Mouse (Mus musculus) midbrain, embryonic 13.5 days (tissue): ENCODE results near the gene Grid1. TPM values are rescaled to one million over a fixed set of nuclear protein-coding genes. Genes with fewer than 3 reads are reported as not detected.

ENCODE experiments used
- ATAC-seq: fragments of 200-750 bp; cut with Nextera tagmentation; 2 replicates; pipeline ENCODE4 v1.8.0; 2017; ENCODE audit warnings: mild to moderate bottlenecking, moderate TSS enrichment, moderate library complexity
- H3K27ac ChIP-seq: fragments of 300-500 bp; sonication (generic); 2 replicates; pipeline ENCODE4 v1.5.1; 2015; ENCODE audit warnings: inconsistent platforms, mild to moderate bottlenecking, moderate library complexity
- H3K27me3 ChIP-seq: fragments of 300-500 bp; sonication (generic); 2 replicates; pipeline ENCODE4 v1.6.1; 2015; ENCODE audit warnings: mild to moderate bottlenecking, inconsistent platforms
- H3K36me3 ChIP-seq: fragments of 300-500 bp; sonication (generic); 2 replicates; pipeline ENCODE4 v1.6.1; 2015; ENCODE audit warnings: mild to moderate bottlenecking, inconsistent platforms
- H3K4me1 ChIP-seq: fragments of 300-500 bp; sonication (generic); replicated peaks from 2 replicates; pipeline ENCODE4 v1.6.1; 2015; ENCODE audit warnings: inconsistent platforms
- H3K4me2 ChIP-seq: fragments of 300-500 bp; sonication (generic); replicated peaks from 2 replicates; pipeline ENCODE4 v1.6.1; 2015; ENCODE audit warnings: moderate library complexity, mild to moderate bottlenecking, inconsistent platforms
- H3K4me3 ChIP-seq: fragments of 300-500 bp; sonication (generic); replicated peaks from 2 replicates; pipeline ENCODE4 v1.5.1; 2015; ENCODE audit warnings: mild to moderate bottlenecking, inconsistent platforms
- H3K9ac ChIP-seq: fragments of 300-500 bp; sonication (generic); replicated peaks from 2 replicates; pipeline ENCODE4 v1.6.1; 2015; ENCODE audit warnings: mild to moderate bottlenecking, inconsistent platforms
- H3K9me3 ChIP-seq: fragments of 300-500 bp; sonication (generic); 2 replicates; pipeline ENCODE4 v1.6.1; 2016; ENCODE audit warnings: mild to moderate bottlenecking, inconsistent platforms
- WGBS: fragments of 180-500 bp; shearing (Covaris S2); methylation state at CpG from one replicate; pipeline ENCODE4 v1.1.7; 2015; 5-methylcytosine and 5-hydroxymethylcytosine counted together
- polyA plus RNA-seq: library from polyadenylated mRNA; unstranded; fragments of >200 nt; fragmentation: Nextera tagmentation; extraction: Ambion mirVana; gene quantifications from 2 replicates; pipeline ENCODE4 v1.2.1, GENCODE M21; 2015

Gene Grid1
- polyA plus RNA-seq, 1 experiment from 2014 or later, result 2.7 TPM

DNA sequence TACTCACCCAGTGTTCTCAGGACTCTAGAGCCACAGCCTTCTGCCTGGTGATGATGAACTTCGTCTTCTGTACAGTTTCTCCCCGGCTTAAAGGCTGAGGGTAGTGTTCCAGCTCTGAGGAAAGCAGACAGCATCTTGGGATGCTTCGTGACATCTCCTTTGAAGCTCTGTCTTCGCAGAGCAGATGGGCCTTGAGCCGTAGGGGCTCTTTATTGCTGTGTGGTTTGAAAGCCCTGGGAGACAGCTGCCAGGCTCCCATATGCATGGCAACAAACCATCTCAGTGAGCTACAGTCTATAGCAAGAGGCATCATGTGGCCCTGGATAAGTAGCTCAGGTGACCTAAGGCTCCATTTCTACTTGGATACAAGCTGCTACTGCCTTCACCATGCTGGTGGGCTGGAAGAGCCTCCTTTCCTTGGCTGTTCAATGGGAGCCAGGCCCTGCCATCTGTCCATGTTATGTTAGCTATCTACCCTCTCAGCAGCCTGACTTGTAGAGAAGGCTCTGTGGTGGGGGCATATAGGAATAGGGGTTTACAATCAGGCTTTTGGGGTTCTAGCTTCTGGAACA, 283.8 kb downstream of the Grid1 start:
- no peak for ATAC-seq
- no peak overlapping the region for H3K4me3 ChIP-seq
- no peaks in the 10 kb centered on the region for H3K9me3 ChIP-seq
- 85% methylated on average over 5 of the region's 5 CpGs for WGBS
- no peak overlapping the region for H3K9ac ChIP-seq
- no peaks in the 10 kb centered on the region for H3K4me1 ChIP-seq
- H3K27me3 ChIP-seq, result no peaks in the 10 kb centered on the region
- no peak overlapping the region for H3K27ac ChIP-seq
- H3K4me2 ChIP-seq, result no peak overlapping the region
- no peaks in the 10 kb centered on the region for H3K36me3 ChIP-seq

DNA sequence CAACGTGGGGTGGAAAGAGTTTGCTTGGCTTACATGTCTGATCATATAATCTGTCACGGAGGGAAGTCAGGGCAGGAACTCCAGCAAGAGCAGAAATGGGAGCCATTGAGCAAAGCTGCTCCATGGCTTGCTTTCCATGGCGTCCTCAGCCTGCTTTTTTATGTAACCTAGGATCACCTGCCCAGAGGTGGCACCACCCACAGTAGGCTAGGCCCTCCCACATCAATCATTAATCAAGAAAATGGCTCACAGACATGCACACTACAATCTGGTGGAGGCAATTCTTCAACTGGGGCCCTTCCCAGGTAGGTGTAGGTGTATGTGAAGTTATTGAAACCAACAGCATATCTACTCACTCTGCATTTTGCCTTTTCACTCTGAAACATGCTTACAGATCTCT, 287.7 kb downstream of the Grid1 start:
- peaks cover 6% of the 10 kb centered on the region for H3K4me1 ChIP-seq
- WGBS, result 88% methylated on average over 3 of the region's 3 CpGs
- no peaks in the 10 kb centered on the region for H3K9me3 ChIP-seq
- H3K27ac ChIP-seq, result no peak overlapping the region
- no peak overlapping the region for H3K9ac ChIP-seq
- no peak overlapping the region for H3K4me3 ChIP-seq
- no peak overlapping the region for H3K4me2 ChIP-seq
- no peak for ATAC-seq
- no peaks in the 10 kb centered on the region for H3K27me3 ChIP-seq
- H3K36me3 ChIP-seq, result no peaks in the 10 kb centered on the region

DNA sequence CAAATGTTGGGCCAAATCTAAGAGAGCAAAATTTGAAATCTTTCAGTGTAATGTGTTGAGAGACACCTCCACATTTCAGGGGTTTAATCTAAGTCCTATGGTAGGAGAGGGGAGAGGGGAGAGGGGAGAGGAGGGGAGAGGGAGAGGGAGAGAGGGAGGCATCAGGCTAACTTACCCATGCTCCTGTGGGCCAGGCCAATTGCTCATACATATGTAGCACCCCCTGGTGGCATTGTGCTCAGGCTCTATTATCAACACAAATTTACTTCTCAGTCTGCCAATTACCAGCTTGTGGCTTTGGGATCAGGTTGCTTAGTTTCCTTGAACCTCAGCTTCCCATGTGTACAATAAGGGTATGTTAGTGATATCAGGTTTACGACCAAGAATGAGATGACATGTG, 291.0 kb downstream of the Grid1 start:
- no peak overlapping the region for H3K27ac ChIP-seq
- no peak for ATAC-seq
- H3K36me3 ChIP-seq, result no peaks in the 10 kb centered on the region
- H3K4me1 ChIP-seq, result peaks cover 17% of the 10 kb centered on the region
- H3K9ac ChIP-seq, result no peak overlapping the region
- no peaks in the 10 kb centered on the region for H3K9me3 ChIP-seq
- no peak overlapping the region for H3K4me3 ChIP-seq
- 64% methylated on average over 1 of the region's 1 CpGs for WGBS
- no peaks in the 10 kb centered on the region for H3K27me3 ChIP-seq
- no peak overlapping the region for H3K4me2 ChIP-seq

DNA sequence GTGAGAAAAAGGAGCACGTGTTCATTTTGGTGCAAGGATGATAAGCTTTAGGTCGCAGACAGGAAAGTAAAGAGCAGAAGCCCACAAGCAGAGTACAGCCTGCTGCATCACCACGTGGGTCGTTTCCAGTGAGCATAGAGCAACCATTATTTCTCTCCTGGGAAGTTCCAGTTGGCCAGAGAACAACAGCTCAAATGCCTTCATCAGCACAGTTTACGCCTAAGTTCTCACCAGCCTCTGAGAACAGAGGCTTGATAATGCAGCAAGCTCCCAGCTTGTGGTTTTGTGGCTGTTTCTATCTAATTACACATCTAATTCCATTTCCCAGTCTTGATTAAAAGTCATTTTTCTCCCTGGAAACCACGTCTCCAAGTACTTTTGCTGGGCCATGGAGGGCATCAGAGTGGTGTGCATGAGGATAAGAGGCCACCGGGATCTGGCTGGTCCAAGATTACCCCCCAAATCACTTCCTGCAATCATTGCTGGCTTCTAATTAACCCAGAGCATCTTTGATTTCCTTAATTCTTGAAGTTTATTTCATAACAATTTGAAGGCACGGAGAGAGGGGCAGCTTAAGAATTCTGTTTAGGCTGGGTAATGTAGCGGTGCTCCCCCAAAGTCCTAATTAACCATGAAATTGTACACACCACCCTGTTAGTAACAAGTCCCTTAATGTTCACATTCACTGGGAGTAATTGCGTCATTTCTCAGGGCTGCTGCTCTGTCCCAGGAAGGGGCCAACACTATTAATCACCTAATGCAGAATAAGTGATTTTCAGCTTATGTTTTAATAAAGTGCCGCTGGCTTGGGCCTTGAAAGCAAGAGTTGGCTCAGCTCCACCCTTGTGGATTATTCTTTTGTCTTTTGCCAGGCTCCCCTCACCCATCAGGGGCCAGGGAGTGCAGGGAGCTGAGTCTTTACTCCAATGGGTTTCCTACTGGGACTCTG, 292.7 kb downstream of the Grid1 start:
- Histone ChIP-seq H3K36me3 (no peaks in the 10 kb centered on the region), H3K4me2 (no peak overlapping the region), H3K4me3 (no peak overlapping the region), H3K4me1 (peaks cover 19% of the 10 kb centered on the region), H3K27me3 (no peaks in the 10 kb centered on the region), H3K27ac (no peak overlapping the region), H3K9me3 (no peaks in the 10 kb centered on the region), H3K9ac (no peak overlapping the region)
- ATAC-seq, result peak; percentile 69
- 45% methylated on average over 11 of the region's 11 CpGs for WGBS

DNA sequence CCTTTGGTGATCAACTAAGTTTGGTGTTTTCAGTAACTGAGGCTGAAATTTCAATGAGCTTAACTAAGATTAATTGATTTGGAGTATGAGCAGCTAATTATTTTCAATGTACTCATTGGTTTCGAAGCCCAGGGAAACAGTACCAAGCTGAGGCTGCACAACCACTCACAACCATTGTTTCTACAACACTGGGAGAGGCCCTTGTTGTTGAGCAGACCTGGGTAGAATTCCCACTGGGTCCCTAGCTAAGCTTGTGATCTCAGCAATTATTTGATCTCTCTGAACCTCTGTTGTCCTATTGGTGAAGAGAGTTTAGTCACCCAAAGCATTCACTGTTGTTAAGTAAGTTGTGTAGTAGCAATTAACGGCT, 293.4 kb downstream of the Grid1 start:
- Histone ChIP-seq H3K27ac (no peak overlapping the region), H3K36me3 (no peaks in the 10 kb centered on the region), H3K4me1 (peaks cover 19% of the 10 kb centered on the region), H3K9me3 (no peaks in the 10 kb centered on the region), H3K27me3 (no peaks in the 10 kb centered on the region), H3K4me2 (no peak overlapping the region), H3K9ac (no peak overlapping the region), H3K4me3 (no peak overlapping the region)
- 61% methylated on average over 2 of the region's 2 CpGs for WGBS
- ATAC-seq, result no peak; the same call in 1 of the 2 replicates

DNA sequence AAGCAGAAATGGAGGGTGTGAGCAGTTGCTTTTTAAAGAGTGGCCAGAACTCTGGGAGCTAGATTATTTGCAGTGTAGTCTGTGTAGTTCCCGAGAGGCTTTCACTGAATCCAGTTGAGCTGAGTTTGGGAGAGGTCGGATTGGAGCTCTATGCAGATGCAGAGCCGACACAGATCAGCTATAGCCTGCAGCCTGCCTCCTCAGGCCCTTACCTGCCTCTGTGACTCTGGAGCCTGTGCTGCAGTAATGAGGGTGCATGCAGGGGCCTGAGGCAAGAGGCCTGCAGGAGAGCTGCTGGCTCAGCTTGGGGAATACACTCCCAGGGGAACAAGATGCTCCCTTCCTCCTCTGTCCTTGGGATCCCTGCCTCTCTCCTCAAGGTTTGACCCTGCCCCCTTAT, 296.0 kb downstream of the Grid1 start:
- no peak for ATAC-seq
- 56% methylated on average over 3 of the region's 3 CpGs for WGBS
- Histone ChIP-seq H3K9ac (no peak overlapping the region), H3K36me3 (no peaks in the 10 kb centered on the region), H3K27me3 (no peaks in the 10 kb centered on the region), H3K4me2 (no peak overlapping the region), H3K4me3 (no peak overlapping the region), H3K9me3 (no peaks in the 10 kb centered on the region), H3K4me1 (peaks cover 19% of the 10 kb centered on the region), H3K27ac (no peak overlapping the region)

DNA sequence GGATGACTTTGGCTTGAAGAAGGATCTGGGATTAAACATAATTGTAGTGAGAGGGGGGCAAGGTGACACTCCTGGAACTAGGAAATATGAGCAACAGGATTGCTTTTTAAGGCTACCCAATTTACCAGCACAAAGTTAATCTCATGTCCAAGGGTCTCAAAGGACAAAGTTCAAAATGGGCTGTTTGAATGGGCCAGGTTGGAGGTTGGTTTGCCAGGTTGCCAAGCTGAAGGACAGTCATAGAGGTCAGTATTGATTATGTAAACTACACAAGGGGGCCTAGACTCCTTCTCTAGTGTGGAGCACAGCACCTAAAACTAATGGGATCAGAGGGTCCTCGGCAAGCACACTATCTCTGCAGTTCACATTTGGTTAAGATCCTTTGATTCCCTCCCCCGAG, 300.2 kb downstream of the Grid1 start:
- H3K27ac ChIP-seq, result no peak overlapping the region
- H3K4me3 ChIP-seq, result no peak overlapping the region
- H3K4me2 ChIP-seq, result no peak overlapping the region
- H3K27me3 ChIP-seq, result no peaks in the 10 kb centered on the region
- no peak overlapping the region for H3K9ac ChIP-seq
- WGBS, result 69% methylated on average over 2 of the region's 2 CpGs
- 0 out of 2 replicates have a peak, but pooled peaks cover 4% of the 10 kb centered on the region for H3K4me1 ChIP-seq
- no peaks in the 10 kb centered on the region for H3K9me3 ChIP-seq
- no peaks in the 10 kb centered on the region for H3K36me3 ChIP-seq
- no peak for ATAC-seq

DNA sequence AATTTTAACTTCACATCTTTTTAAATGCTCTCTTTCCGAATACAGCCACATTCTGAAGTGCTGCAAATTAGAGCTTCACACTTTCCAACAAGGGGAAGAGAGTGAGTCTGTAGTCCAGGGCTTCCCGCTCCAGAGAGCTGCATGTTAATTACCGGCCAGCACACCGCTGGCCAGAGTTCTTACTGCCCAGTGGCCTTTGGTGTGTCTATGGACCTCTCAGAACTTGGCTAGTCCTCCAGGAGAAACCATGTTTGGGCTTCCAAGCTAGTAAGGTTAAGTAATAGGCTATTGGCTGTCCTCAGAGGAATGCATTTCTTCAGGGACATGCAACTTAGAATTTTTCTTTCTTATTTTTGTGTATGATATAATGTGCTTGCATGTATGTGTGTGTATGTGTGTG, 301.0 kb downstream of the Grid1 start:
- Histone ChIP-seq H3K27me3 (no peaks in the 10 kb centered on the region), H3K4me1 (0 out of 2 replicates have a peak, but pooled peaks cover 2% of the 10 kb centered on the region), H3K4me2 (no peak overlapping the region), H3K36me3 (no peaks in the 10 kb centered on the region), H3K4me3 (no peak overlapping the region), H3K9me3 (no peaks in the 10 kb centered on the region), H3K27ac (no peak overlapping the region), H3K9ac (no peak overlapping the region)
- ATAC-seq, result no peak
- 89% methylated on average over 4 of the region's 4 CpGs for WGBS

DNA sequence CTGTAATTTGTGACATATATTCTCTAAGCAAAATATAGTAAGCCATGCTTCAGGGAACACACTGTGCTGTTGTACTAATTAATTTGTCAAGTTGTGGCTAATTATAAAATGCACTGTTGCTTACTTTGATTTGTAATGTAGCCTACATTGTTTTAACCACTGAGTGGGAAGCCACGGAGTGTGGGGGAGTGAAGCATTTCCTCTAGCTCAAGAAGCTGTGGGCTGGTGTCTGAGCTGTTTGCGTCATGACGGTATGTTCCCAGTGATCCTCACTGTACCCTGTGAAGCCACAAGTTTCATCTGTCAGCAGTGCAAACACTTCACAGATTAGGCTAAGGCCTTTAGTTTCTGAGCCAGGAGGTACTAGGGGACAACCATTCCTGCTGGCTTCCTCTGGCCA, 302.2 kb downstream of the Grid1 start:
- whole genome bisulfite sequencing, result 85% methylated on average over 3 of the region's 3 CpGs
- H3K36me3 ChIP-seq, result no peaks in the 10 kb centered on the region
- no peaks in the 10 kb centered on the region for H3K4me1 ChIP-seq
- H3K27ac ChIP-seq, result no peak overlapping the region
- no peaks in the 10 kb centered on the region for H3K27me3 ChIP-seq
- H3K9ac ChIP-seq, result no peak overlapping the region
- H3K4me3 ChIP-seq, result no peak overlapping the region
- no peaks in the 10 kb centered on the region for H3K9me3 ChIP-seq
- no peak for ATAC-seq
- H3K4me2 ChIP-seq, result no peak overlapping the region

DNA sequence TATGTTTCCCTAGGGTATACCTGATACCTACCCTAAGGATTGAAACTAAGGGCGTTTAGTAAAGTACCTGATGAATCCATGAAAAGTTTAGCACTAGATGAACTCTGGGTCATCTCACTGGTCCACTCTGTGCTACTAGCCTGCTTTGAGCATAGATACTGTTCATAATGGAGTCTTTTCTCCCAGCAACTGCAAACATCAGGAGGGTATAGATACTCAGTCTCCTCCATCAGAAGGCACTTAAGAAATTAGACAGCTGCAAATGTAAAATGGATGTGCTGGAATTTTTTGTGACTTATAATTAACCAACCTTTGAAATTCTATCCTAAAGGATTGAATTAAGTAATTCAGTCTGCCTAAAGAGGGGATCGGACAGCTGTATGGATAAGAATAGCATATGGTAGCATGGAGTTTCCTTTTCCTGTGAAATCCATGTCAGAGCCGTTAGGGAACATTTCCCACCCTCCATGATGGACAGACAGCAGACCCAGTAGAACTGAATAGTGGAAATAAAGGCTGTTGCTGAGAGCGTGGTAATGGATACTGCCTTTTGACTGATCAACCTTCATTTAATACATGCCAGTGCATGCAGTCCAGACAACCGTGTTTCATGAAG, 303.5 kb downstream of the Grid1 start:
- no peak for ATAC-seq
- no peaks in the 10 kb centered on the region for H3K36me3 ChIP-seq
- H3K9me3 ChIP-seq, result no peaks in the 10 kb centered on the region
- H3K9ac ChIP-seq, result no peak overlapping the region
- H3K27ac ChIP-seq, result no peak overlapping the region
- H3K27me3 ChIP-seq, result no peaks in the 10 kb centered on the region
- H3K4me3 ChIP-seq, result no peak overlapping the region
- no peak overlapping the region for H3K4me2 ChIP-seq
- whole genome bisulfite sequencing, result 86% methylated on average over 5 of the region's 5 CpGs
- H3K4me1 ChIP-seq, result no peaks in the 10 kb centered on the region

DNA sequence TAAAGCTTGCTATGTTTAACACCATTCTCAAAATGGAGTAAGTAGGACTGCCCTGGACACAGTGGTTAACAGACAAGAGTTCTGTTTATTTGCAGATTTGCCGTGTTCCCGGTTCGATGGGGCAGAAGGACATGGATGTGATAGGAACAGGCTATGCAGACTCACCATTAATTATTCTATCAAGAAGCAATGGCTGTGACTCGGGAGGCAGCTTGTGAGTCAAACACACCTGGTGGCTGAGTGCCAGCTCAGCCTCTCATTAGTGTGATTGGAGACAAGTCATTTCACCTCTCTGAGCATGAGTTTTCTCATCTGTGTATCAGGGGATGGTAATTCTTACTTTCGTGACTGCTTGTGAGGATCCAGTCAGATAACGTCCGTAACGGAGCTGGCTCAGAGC, 307.7 kb downstream of the Grid1 start:
- no peak overlapping the region for H3K9ac ChIP-seq
- no peaks in the 10 kb centered on the region for H3K27me3 ChIP-seq
- 93% methylated on average over 8 of the region's 8 CpGs for WGBS
- no peak overlapping the region for H3K4me3 ChIP-seq
- no peak overlapping the region for H3K27ac ChIP-seq
- H3K9me3 ChIP-seq, result no peaks in the 10 kb centered on the region
- H3K4me2 ChIP-seq, result no peak overlapping the region
- no peaks in the 10 kb centered on the region for H3K4me1 ChIP-seq
- H3K36me3 ChIP-seq, result no peaks in the 10 kb centered on the region
- ATAC-seq, result no peak

DNA sequence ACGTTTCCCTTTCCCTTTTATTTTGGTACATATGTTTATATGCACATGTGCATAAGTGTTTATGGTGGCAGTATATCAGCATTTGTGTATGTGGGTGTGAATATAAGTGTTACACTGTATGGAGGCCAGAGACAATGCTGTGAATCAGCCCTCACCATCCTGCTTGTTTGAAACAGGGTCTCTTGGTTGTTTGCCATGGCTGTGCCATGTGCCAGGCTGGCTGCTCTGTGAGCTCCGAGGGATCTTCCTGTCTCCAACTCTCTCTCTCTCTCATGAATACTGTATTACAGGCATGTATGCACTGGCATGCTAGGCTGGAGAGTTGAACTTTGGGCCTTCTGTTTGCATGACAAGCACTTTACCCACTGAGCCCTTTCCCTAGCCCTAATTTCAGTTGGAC, 315.1 kb downstream of the Grid1 start:
- ATAC-seq, result no peak
- H3K27me3 ChIP-seq, result no peaks in the 10 kb centered on the region
- 85% methylated on average over 2 of the region's 2 CpGs for WGBS

More for the DNA sequence above, 315.1 kb downstream of the Grid1 start:
- no peak overlapping the region for H3K4me3 ChIP-seq
- no peaks in the 10 kb centered on the region for H3K36me3 ChIP-seq
- no peaks in the 10 kb centered on the region for H3K4me1 ChIP-seq
- no peaks in the 10 kb centered on the region for H3K9me3 ChIP-seq
- no peak overlapping the region for H3K27ac ChIP-seq
- H3K9ac ChIP-seq, result no peak overlapping the region
- H3K4me2 ChIP-seq, result no peak overlapping the region
